Mouse (Mus musculus) MEL (cell line): ENCODE data around the gene Sema6d. TPM values are rescaled to one million over a fixed set of nuclear protein-coding genes. Genes with fewer than 3 reads are reported as not detected.

Experiments used
- DNase-seq: peaks from one replicate; pipeline ENCODE4 v3.0.0; 2011; ENCODE audit warnings: low read depth, low spot score
- H3K27ac ChIP-seq: 2 replicates; pipeline ENCODE4 v1.5.1; 2012; ENCODE audit warnings: low read depth, mild to moderate bottlenecking, control low read depth, low read length, moderate library complexity; ENCODE audit not compliant: control insufficient read depth
- H3K27me3 ChIP-seq, 2 experiments: fragments of 150-350 bp in 1 of 2; sonication (generic) in 1 of 2; 2 replicates each; pipeline ENCODE4 v1.6.1; 2012; ENCODE audit warnings: low read length in 2 of 2, mild to moderate bottlenecking in 2 of 2, improper control_type of control experiment in 1 of 2, moderate library complexity in 1 of 2; ENCODE audit not compliant: insufficient read depth in 2 of 2, control insufficient read depth in 1 of 2
- H3K36me3 ChIP-seq, 2 experiments: 2 replicates each; pipeline ENCODE4 v1.6.1; 2012 to 2014; ENCODE audit warnings: low read length in 2 of 2, improper control_type of control experiment in 1 of 2, inconsistent platforms in 1 of 2, mild to moderate bottlenecking in 1 of 2; ENCODE audit not compliant: insufficient read depth in 2 of 2, control insufficient read depth in 1 of 2
- H3K4me1 ChIP-seq, 2 experiments: fragments of 150-350 bp in 1 of 2; sonication (generic) in 1 of 2; 2 replicates each; pipeline ENCODE4 v1.6.1; 2012; ENCODE audit warnings: low read length in 2 of 2, improper control_type of control experiment in 1 of 2, mild to moderate bottlenecking in 1 of 2; ENCODE audit not compliant: insufficient read depth in 2 of 2, control insufficient read depth in 1 of 2
- H3K4me3 ChIP-seq, 2 experiments: fragments of 150-350 bp in 1 of 2; sonication (generic) in 1 of 2; 2 replicates each; pipeline ENCODE4 v1.5.1; 2012; ENCODE audit warnings: low read depth in 2 of 2, low read length in 2 of 2, mild to moderate bottlenecking in 2 of 2, moderate library complexity in 2 of 2, control low read depth in 1 of 2, improper control_type of control experiment in 1 of 2; ENCODE audit not compliant: control insufficient read depth in 1 of 2, insufficient read depth in 1 of 2
- H3K79me2 ChIP-seq: 2 replicates; pipeline ENCODE4 v1.6.1; 2012; ENCODE audit warnings: mild to moderate bottlenecking, low read length, moderate library complexity; ENCODE audit not compliant: control insufficient read depth, poor library complexity, insufficient read depth
- H3K9ac ChIP-seq: 2 replicates; pipeline ENCODE4 v1.6.1; 2012; ENCODE audit warnings: low read depth, mild to moderate bottlenecking, control low read depth, low read length, moderate library complexity; ENCODE audit not compliant: control insufficient read depth, poor library complexity, severe bottlenecking
- H3K9me3 ChIP-seq: fragments of 150-350 bp; sonication (generic); replicated peaks from 2 replicates; pipeline ENCODE4 v1.6.1; 2012; ENCODE audit warnings: mild to moderate bottlenecking, low read length, improper control_type of control experiment, moderate library complexity; ENCODE audit not compliant: insufficient read depth
- CHD1 ChIP-seq: IDR thresholded peaks from 2 replicates; pipeline ENCODE4 v1.6.1; 2012; ENCODE audit warnings: low read depth, mild to moderate bottlenecking, inconsistent platforms, low read length, improper control_type of control experiment
- CTCF ChIP-seq, 3 experiments: IDR thresholded peaks in 2 of 3; conservative IDR thresholded peaks in 1 of 3; 2 replicates each; pipeline ENCODE4 v1.5.1; 2011 to 2012; ENCODE audit warnings: low read length in 3 of 3, low read depth in 2 of 3, mild to moderate bottlenecking in 2 of 3, improper control_type of control experiment in 1 of 3, inconsistent platforms in 1 of 3, mixed read lengths in 1 of 3, moderate library complexity in 1 of 3; ENCODE audit not compliant: control insufficient read depth in 1 of 3, insufficient read depth in 1 of 3, poor library complexity in 1 of 3, severe bottlenecking in 1 of 3
- E2F4 ChIP-seq: IDR thresholded peaks from 2 replicates; pipeline ENCODE4 v1.6.1; 2011; ENCODE audit warnings: low read depth, low read length, improper control_type of control experiment, borderline replicate concordance
- ELF1 ChIP-seq: IDR thresholded peaks from 2 replicates; pipeline ENCODE4 v1.6.1; 2014; ENCODE audit warnings: low read depth, mild to moderate bottlenecking, inconsistent platforms, low read length, improper control_type of control experiment, moderate library complexity
- EP300 ChIP-seq, 2 experiments: IDR thresholded peaks; 2 replicates each; pipeline ENCODE4 v1.6.1; 2011; ENCODE audit warnings: improper control_type of control experiment in 2 of 2, low read length in 2 of 2, low read depth in 1 of 2, mild to moderate bottlenecking in 1 of 2
- HCFC1 ChIP-seq: IDR thresholded peaks from 2 replicates; pipeline ENCODE4 v1.6.1; 2012; ENCODE audit warnings: low read depth, mild to moderate bottlenecking, inconsistent platforms, low read length, improper control_type of control experiment, moderate library complexity
- MAFK ChIP-seq: IDR thresholded peaks from 2 replicates; pipeline ENCODE4 v1.6.1; 2011; ENCODE audit warnings: low read depth, mild to moderate bottlenecking, low read length, improper control_type of control experiment, borderline replicate concordance
- MAZ ChIP-seq: IDR thresholded peaks from 2 replicates; pipeline ENCODE4 v1.6.1; 2012; ENCODE audit warnings: low read depth, mild to moderate bottlenecking, inconsistent platforms, low read length, improper control_type of control experiment
- MXI1 ChIP-seq: IDR thresholded peaks from 2 replicates; pipeline ENCODE4 v1.6.1; 2011; ENCODE audit warnings: mild to moderate bottlenecking, low read depth, low read length, improper control_type of control experiment
- POLR2A ChIP-seq, 2 experiments: IDR thresholded peaks; 2 replicates each; pipeline ENCODE4 v1.6.1; 2011 to 2012; ENCODE audit warnings: low read length in 2 of 2, mild to moderate bottlenecking in 2 of 2, control low read depth in 1 of 2, improper control_type of control experiment in 1 of 2, low read depth in 1 of 2, moderate library complexity in 1 of 2; ENCODE audit not compliant: control insufficient read depth in 1 of 2, insufficient read depth in 1 of 2, poor library complexity in 1 of 2
- POLR2AphosphoS2 ChIP-seq: IDR thresholded peaks from 2 replicates; pipeline ENCODE4 v1.6.1; 2011; ENCODE audit warnings: low read length, improper control_type of control experiment
- RAD21 ChIP-seq: IDR thresholded peaks from 2 replicates; pipeline ENCODE4 v1.6.1; 2011; ENCODE audit warnings: mild to moderate bottlenecking, low read depth, low read length, improper control_type of control experiment
- RCOR1 ChIP-seq: IDR thresholded peaks from 2 replicates; pipeline ENCODE4 v1.6.1; 2012; ENCODE audit warnings: low read depth, mild to moderate bottlenecking, inconsistent platforms, low read length, improper control_type of control experiment
- SIN3A ChIP-seq: IDR thresholded peaks from 2 replicates; pipeline ENCODE4 v1.6.1; 2012; ENCODE audit warnings: low read length, improper control_type of control experiment, inconsistent platforms
- SMC3 ChIP-seq: IDR thresholded peaks from 2 replicates; pipeline ENCODE4 v1.6.1; 2011; ENCODE audit warnings: low read depth, low read length, improper control_type of control experiment
- TAL1 ChIP-seq: IDR thresholded peaks from 2 replicates; pipeline ENCODE4 v1.6.1; 2012; ENCODE audit warnings: mild to moderate bottlenecking, inconsistent platforms, low read length, moderate library complexity, mixed read lengths
- TBP ChIP-seq: IDR thresholded peaks from 2 replicates; pipeline ENCODE4 v1.8.0; 2011; ENCODE audit warnings: low read depth, low read length, improper control_type of control experiment
- USF1 ChIP-seq: IDR thresholded peaks from 2 replicates; pipeline ENCODE4 v1.6.1; 2014; ENCODE audit warnings: low read depth, mild to moderate bottlenecking, inconsistent platforms, low read length, improper control_type of control experiment, moderate library complexity
- ZC3H11A ChIP-seq: IDR thresholded peaks from 2 replicates; pipeline ENCODE4 v1.6.1; 2012; ENCODE audit warnings: low read depth, mild to moderate bottlenecking, inconsistent platforms, low read length, improper control_type of control experiment
- ZKSCAN1 ChIP-seq: IDR thresholded peaks from 2 replicates; pipeline ENCODE4 v1.6.1; 2012; ENCODE audit warnings: low read depth, mild to moderate bottlenecking, inconsistent platforms, low read length, improper control_type of control experiment, moderate library complexity
- ZNF384 ChIP-seq: IDR thresholded peaks from 2 replicates; pipeline ENCODE4 v1.6.1; 2012; ENCODE audit warnings: low read depth, mild to moderate bottlenecking, inconsistent platforms, low read length, improper control_type of control experiment
- polyA plus RNA-seq, 2 experiments: library from polyadenylated mRNA; stranded (reverse) in 1 of 2; unstranded in 1 of 2; fragments of >175 nt in 1 of 2; fragments of >200 nt in 1 of 2; gene quantifications; 2 replicates each; pipeline versions ENCODE4 v1.2.1 to v1.2.4; 2012; ENCODE audit warnings: low replicate concordance in 2 of 2, low read depth in 1 of 2; ENCODE audit not compliant: insufficient read length in 2 of 2, insufficient read depth in 1 of 2, missing spikeins in 1 of 2
- total RNA-seq: library from RNA; depleted of rRNA; stranded (reverse); fragments of 300-350 nt; gene quantifications from 2 replicates; pipeline ENCODE4 v1.2.3, GENCODE M21; 2012

The Sema6d gene
- total and polyA plus RNA-seq, 3 experiments, result not detected

GRCm38 (mm10) chr2:124637080-124637479 is 547.3 kb downstream of the Sema6d start:
- H3K9ac ChIP-seq, result no peak overlapping the region
- no peaks in the 10 kb centered on the region for H3K79me2 ChIP-seq
- TF ChIP-seq SMC3, result no peak
- no peak for TF ChIP-seq E2F4
- no peak for TF ChIP-seq TAL1
- TF ChIP-seq HCFC1, result no peak
- no peak for TF ChIP-seq ZKSCAN1
- no peak for TF ChIP-seq ZNF384
- TF ChIP-seq CHD1, result no peak
- no peak for TF ChIP-seq ZC3H11A
- no peak overlapping the region for H3K4me3 ChIP-seq
- no peaks in the 10 kb centered on the region for H3K27me3 ChIP-seq
- H3K4me1 ChIP-seq, result no peaks in the 10 kb centered on the region
- H3K36me3 ChIP-seq, result no peaks in the 10 kb centered on the region
- H3K27ac ChIP-seq, result no peak overlapping the region
- DNase-seq, result no peak
- H3K9me3 ChIP-seq, result no peaks in the 10 kb centered on the region

GRCm38 (mm10) chr2:124639221-124639963 is 549.6 kb downstream of the Sema6d start:
- Histone ChIP-seq H3K27ac (no peak overlapping the region), H3K9me3 (no peaks in the 10 kb centered on the region), H3K9ac (no peak overlapping the region), H3K36me3 (no peaks in the 10 kb centered on the region), H3K4me3 (no peak overlapping the region), H3K4me1 (no peaks in the 10 kb centered on the region), H3K27me3 (no peaks in the 10 kb centered on the region), H3K79me2 (no peaks in the 10 kb centered on the region)
- TF ChIP-seq CTCF (IDR thresholded peaks at IDR 0.05 in 2 of 3, conservative IDR thresholded peaks at IDR 0.05 in 1 of 3; ENCODE audit: control insufficient read depth in 1 of 3, insufficient read depth in 1 of 3, low read depth in 2 of 3, low read length in 3 of 3, poor library complexity in 1 of 3, severe bottlenecking in 1 of 3) (no peak), SIN3A (no peak), EP300 (IDR thresholded peaks at IDR 0.05; ENCODE audit: low read depth in 1 of 2, low read length in 2 of 2) (no peak), RAD21 (no peak)
- DNase-seq, result no peak

GRCm38 (mm10) chr2:124640500-124641193 is 550.9 kb downstream of the Sema6d start:
- TF ChIP-seq CHD1 (no peak), MXI1 (no peak), POLR2A (IDR thresholded peaks at IDR 0.05; ENCODE audit: control insufficient read depth in 1 of 2, insufficient read depth in 1 of 2, low read depth in 1 of 2, low read length in 2 of 2, poor library complexity in 1 of 2) (no peak), MAZ (no peak), RCOR1 (no peak), TBP (no peak), ELF1 (no peak), MAFK (no peak), USF1 (no peak), ZKSCAN1 (no peak), POLR2AphosphoS2 (no peak)
- Histone ChIP-seq H3K79me2 (no peaks in the 10 kb centered on the region), H3K9me3 (no peaks in the 10 kb centered on the region), H3K27ac (no peak overlapping the region), H3K4me3 (no peak overlapping the region), H3K36me3 (no peaks in the 10 kb centered on the region), H3K4me1 (no peaks in the 10 kb centered on the region), H3K9ac (no peak overlapping the region), H3K27me3 (no peaks in the 10 kb centered on the region)
- DNase-seq, result no peak
